Mouse (Mus musculus): ENCODE measurements at regions not wholly inside any gene's neighbourhood (a gene's known extent, or its start where the extent isn't known, plus 50 kb on each side); places are given as distances from the start of the nearest gene placed in this dataset.

- 66% methylated on average over 6 of the region's 6 CpGs for WGBS (ENCODE audit: insufficient replicate concordance)
- H3K4me3 ChIP-seq (ENCODE audit: low read depth, low read length) = no peak overlapping the region
- H3K27ac ChIP-seq (ENCODE audit: low read depth, low read length) = no peak overlapping the region
- H3K4me1 ChIP-seq (ENCODE audit: control insufficient read depth, insufficient read depth, low read length) = no peaks in the 10 kb centered on the region
- no peak overlapping the region for H3K9ac ChIP-seq (ENCODE audit: low read depth, low read length)
- no peaks in the 10 kb centered on the region for H3K36me3 ChIP-seq (ENCODE audit: control insufficient read depth, insufficient read depth, low read length)
- H3K9me3 ChIP-seq (replicated peaks; ENCODE audit: control insufficient read depth, low read length) = no peaks in the 10 kb centered on the region
- H3K27me3 ChIP-seq (ENCODE audit: control insufficient read depth, insufficient read depth, low read length) = no peaks in the 10 kb centered on the region
- H3K4me2 ChIP-seq = no peak overlapping the region
- no peak for ATAC-seq (replicated peaks; ENCODE audit: insufficient number of reproducible peaks, low FRiP score, low TSS enrichment)
These were observed 185.5 kb upstream of the Rnd3 start for GRCm38 (mm10) chr2:51334437-51334836.

GRCm38 (mm10) chr2:51327081-51327480 lies 178.2 kb upstream of the Rnd3 start:
- Histone ChIP-seq H3K9ac (ENCODE audit: low read depth, low read length) (no peak overlapping the region), H3K4me1 (ENCODE audit: control insufficient read depth, insufficient read depth, low read length) (no peaks in the 10 kb centered on the region), H3K27ac (ENCODE audit: low read depth, low read length) (no peak overlapping the region), H3K27me3 (ENCODE audit: control insufficient read depth, insufficient read depth, low read length) (no peaks in the 10 kb centered on the region), H3K9me3 (replicated peaks; ENCODE audit: control insufficient read depth, low read length) (no peaks in the 10 kb centered on the region), H3K4me3 (ENCODE audit: low read depth, low read length) (no peak overlapping the region), H3K36me3 (ENCODE audit: control insufficient read depth, insufficient read depth, low read length) (no peaks in the 10 kb centered on the region), H3K4me2 (no peak overlapping the region)
- no peak for ATAC-seq (replicated peaks; ENCODE audit: insufficient number of reproducible peaks, low FRiP score, low TSS enrichment)
- WGBS (ENCODE audit: insufficient replicate concordance) = 76% methylated on average over 8 of the region's 8 CpGs

- 72% methylated on average over 5 of the region's 5 CpGs for WGBS (ENCODE audit: insufficient replicate concordance)
These were observed 172.8 kb upstream of the Rnd3 start for GRCm38 (mm10) chr2:51321676-51322075.

GRCm38 (mm10) chr2:51316452-51316851 lies 167.5 kb upstream of the Rnd3 start:
- ATAC-seq (replicated peaks; ENCODE audit: insufficient number of reproducible peaks, low FRiP score, low TSS enrichment) = no peak
- no peaks in the 10 kb centered on the region for H3K36me3 ChIP-seq (ENCODE audit: control insufficient read depth, insufficient read depth, low read length)
- H3K27me3 ChIP-seq (ENCODE audit: control insufficient read depth, insufficient read depth, low read length) = no peaks in the 10 kb centered on the region
- H3K4me2 ChIP-seq = no peak overlapping the region
- WGBS (ENCODE audit: insufficient replicate concordance) = 75% methylated on average over 8 of the region's 8 CpGs
- no peak overlapping the region for H3K9ac ChIP-seq (ENCODE audit: low read depth, low read length)
- no peak overlapping the region for H3K27ac ChIP-seq (ENCODE audit: low read depth, low read length)
- H3K4me1 ChIP-seq (ENCODE audit: control insufficient read depth, insufficient read depth, low read length) = no peaks in the 10 kb centered on the region
- H3K4me3 ChIP-seq (ENCODE audit: low read depth, low read length) = no peak overlapping the region
- 0 out of 2 replicates have a peak, but pooled peaks cover 3% of the 10 kb centered on the region for H3K9me3 ChIP-seq (replicated peaks; ENCODE audit: control insufficient read depth, low read length)

More at GRCm38 (mm10) chr2:51321676-51322075, 172.8 kb upstream of the Rnd3 start:
- Histone ChIP-seq H3K4me2 (no peak overlapping the region), H3K27ac (ENCODE audit: low read depth, low read length) (no peak overlapping the region), H3K4me3 (ENCODE audit: low read depth, low read length) (no peak overlapping the region), H3K9me3 (replicated peaks; ENCODE audit: control insufficient read depth, low read length) (0 out of 2 replicates have a peak, but pooled peaks cover 3% of the 10 kb centered on the region), H3K36me3 (ENCODE audit: control insufficient read depth, insufficient read depth, low read length) (no peaks in the 10 kb centered on the region), H3K9ac (ENCODE audit: low read depth, low read length) (no peak overlapping the region), H3K27me3 (ENCODE audit: control insufficient read depth, insufficient read depth, low read length) (no peaks in the 10 kb centered on the region), H3K4me1 (ENCODE audit: control insufficient read depth, insufficient read depth, low read length) (no peaks in the 10 kb centered on the region)
- ATAC-seq (replicated peaks; ENCODE audit: insufficient number of reproducible peaks, low FRiP score, low TSS enrichment) = no peak

GRCm38 (mm10) chr2:51313414-51313813 lies 164.5 kb upstream of the Rnd3 start:
- ATAC-seq (replicated peaks; ENCODE audit: insufficient number of reproducible peaks, low FRiP score, low TSS enrichment) = no peak
- 0 out of 2 replicates have a peak, but pooled peaks cover 3% of the 10 kb centered on the region for H3K9me3 ChIP-seq (replicated peaks; ENCODE audit: control insufficient read depth, low read length)
- no peak overlapping the region for H3K27ac ChIP-seq (ENCODE audit: low read depth, low read length)
- no peaks in the 10 kb centered on the region for H3K36me3 ChIP-seq (ENCODE audit: control insufficient read depth, insufficient read depth, low read length)
- WGBS (ENCODE audit: insufficient replicate concordance) = 78% methylated on average over 4 of the region's 4 CpGs
- H3K9ac ChIP-seq (ENCODE audit: low read depth, low read length) = no peak overlapping the region
- no peaks in the 10 kb centered on the region for H3K4me1 ChIP-seq (ENCODE audit: control insufficient read depth, insufficient read depth, low read length)
- no peak overlapping the region for H3K4me2 ChIP-seq
- H3K27me3 ChIP-seq (ENCODE audit: control insufficient read depth, insufficient read depth, low read length) = no peaks in the 10 kb centered on the region
- H3K4me3 ChIP-seq (ENCODE audit: low read depth, low read length) = no peak overlapping the region

- H3K9me3 ChIP-seq (replicated peaks; ENCODE audit: control insufficient read depth, low read length) = no peaks in the 10 kb centered on the region
- no peak overlapping the region for H3K27ac ChIP-seq (ENCODE audit: low read depth, low read length)
- H3K4me3 ChIP-seq (ENCODE audit: low read depth, low read length) = no peak overlapping the region
- H3K27me3 ChIP-seq (ENCODE audit: control insufficient read depth, insufficient read depth, low read length) = no peaks in the 10 kb centered on the region
- ATAC-seq (replicated peaks; ENCODE audit: insufficient number of reproducible peaks, low FRiP score, low TSS enrichment) = no peak
- H3K36me3 ChIP-seq (ENCODE audit: control insufficient read depth, insufficient read depth, low read length) = no peaks in the 10 kb centered on the region
- WGBS (ENCODE audit: insufficient replicate concordance) = 69% methylated on average over 1 of the region's 1 CpGs
- no peaks in the 10 kb centered on the region for H3K4me1 ChIP-seq (ENCODE audit: control insufficient read depth, insufficient read depth, low read length)
- no peak overlapping the region for H3K4me2 ChIP-seq
- H3K9ac ChIP-seq (ENCODE audit: low read depth, low read length) = no peak overlapping the region
These were observed 157.3 kb upstream of the Rnd3 start for GRCm38 (mm10) chr2:51306257-51306656.

- no peaks in the 10 kb centered on the region for H3K9me3 ChIP-seq (replicated peaks; ENCODE audit: control insufficient read depth, low read length)
- H3K4me3 ChIP-seq (ENCODE audit: low read depth, low read length) = no peak overlapping the region
- ATAC-seq (replicated peaks; ENCODE audit: insufficient number of reproducible peaks, low FRiP score, low TSS enrichment) = no peak
- no peaks in the 10 kb centered on the region for H3K27me3 ChIP-seq (ENCODE audit: control insufficient read depth, insufficient read depth, low read length)
- no peaks in the 10 kb centered on the region for H3K4me1 ChIP-seq (ENCODE audit: control insufficient read depth, insufficient read depth, low read length)
- H3K27ac ChIP-seq (ENCODE audit: low read depth, low read length) = no peak overlapping the region
- H3K4me2 ChIP-seq = no peak overlapping the region
- whole genome bisulfite sequencing (ENCODE audit: insufficient replicate concordance) = 45% methylated on average over 6 of the region's 6 CpGs
- H3K9ac ChIP-seq (ENCODE audit: low read depth, low read length) = no peak overlapping the region
- no peaks in the 10 kb centered on the region for H3K36me3 ChIP-seq (ENCODE audit: control insufficient read depth, insufficient read depth, low read length)
These were observed 156.5 kb upstream of the Rnd3 start for GRCm38 (mm10) chr2:51305411-51305810.

GRCm38 (mm10) chr2:51304694-51305093 lies 155.8 kb upstream of the Rnd3 start:
- no peak for ATAC-seq (replicated peaks; ENCODE audit: insufficient number of reproducible peaks, low FRiP score, low TSS enrichment)
- Histone ChIP-seq H3K36me3 (ENCODE audit: control insufficient read depth, insufficient read depth, low read length) (no peaks in the 10 kb centered on the region), H3K4me2 (no peak overlapping the region), H3K4me1 (ENCODE audit: control insufficient read depth, insufficient read depth, low read length) (no peaks in the 10 kb centered on the region), H3K9ac (ENCODE audit: low read depth, low read length) (no peak overlapping the region), H3K27ac (ENCODE audit: low read depth, low read length) (no peak overlapping the region), H3K4me3 (ENCODE audit: low read depth, low read length) (no peak overlapping the region), H3K9me3 (replicated peaks; ENCODE audit: control insufficient read depth, low read length) (no peaks in the 10 kb centered on the region), H3K27me3 (ENCODE audit: control insufficient read depth, insufficient read depth, low read length) (no peaks in the 10 kb centered on the region)
- 67% methylated on average over 6 of the region's 6 CpGs for WGBS (ENCODE audit: insufficient replicate concordance)

- Histone ChIP-seq H3K4me3 (ENCODE audit: low read depth, low read length) (no peak overlapping the region), H3K4me1 (ENCODE audit: control insufficient read depth, insufficient read depth, low read length) (no peaks in the 10 kb centered on the region), H3K9me3 (replicated peaks; ENCODE audit: control insufficient read depth, low read length) (0 out of 2 replicates have a peak, but pooled peaks cover 3% of the 10 kb centered on the region), H3K36me3 (ENCODE audit: control insufficient read depth, insufficient read depth, low read length) (no peaks in the 10 kb centered on the region), H3K27ac (ENCODE audit: low read depth, low read length) (no peak overlapping the region), H3K4me2 (no peak overlapping the region), H3K27me3 (ENCODE audit: control insufficient read depth, insufficient read depth, low read length) (no peaks in the 10 kb centered on the region), H3K9ac (ENCODE audit: low read depth, low read length) (no peak overlapping the region)
- 50% methylated on average over 5 of the region's 5 CpGs for WGBS (ENCODE audit: insufficient replicate concordance)
- no peak for ATAC-seq (replicated peaks; ENCODE audit: insufficient number of reproducible peaks, low FRiP score, low TSS enrichment)
These were observed 141.8 kb upstream of the Rnd3 start for GRCm38 (mm10) chr2:51290659-51291260.

All from heart, embryonic 11.5 days (tissue).